Mouse (Mus musculus): ENCODE data around the gene Stoml2. TPM values are rescaled to one million over a fixed set of nuclear protein-coding genes. Genes with fewer than 3 reads are reported as not detected.
"Not testable (repeated sequence)": the region's sequence is repeated elsewhere in the genome, so short reads cannot be mapped to it uniquely, and the experiment has no call there.

Stoml2 gene
- total and polyA plus RNA-seq, 2 experiments from 2014 or later = 94.4 to 233 TPM

GRCm38 (mm10) chr4:43005765-43006164 lies 25.7 kb downstream of the Stoml2 start:
- peaks cover 5% of the 10 kb centered on the region; the same call in 1 of the 2 replicates for H3K4me1 ChIP-seq (ENCODE audit: insufficient read depth)

GRCm38 (mm10) chr4:43004951-43005350 lies 26.6 kb downstream of the Stoml2 start:
- no peaks in the 10 kb centered on the region for H3K27me3 ChIP-seq (ENCODE audit: insufficient read depth, low read length)
- no peak overlapping the region for H3K27ac ChIP-seq (ENCODE audit: low read depth, low read length)
- DNase-seq = no peak
- ATAC-seq = no peak
- no peak overlapping the region for H3K9ac ChIP-seq
- 95% methylated on average over 3 of the region's 3 CpGs for WGBS
- no peak overlapping the region for H3K4me3 ChIP-seq (ENCODE audit: low read depth, low read length)
- no peak overlapping the region for H3K4me2 ChIP-seq (ENCODE audit: low read depth)
- H3K9me3 ChIP-seq (ENCODE audit: low read length) = no peaks in the 10 kb centered on the region
- peaks cover 8% of the 10 kb centered on the region; the same call in 1 of the 2 replicates for H3K36me3 ChIP-seq (ENCODE audit: insufficient read depth)
- TF ChIP-seq CTCF (IDR thresholded peaks at IDR 0.05; ENCODE audit: low read depth) = no peak
- H3K4me1 ChIP-seq (ENCODE audit: insufficient read depth) = peaks cover 4% of the 10 kb centered on the region; the same call in 1 of the 2 replicates

More at GRCm38 (mm10) chr4:43005765-43006164, 25.7 kb downstream of the Stoml2 start:
- TF ChIP-seq CTCF (IDR thresholded peaks at IDR 0.05; ENCODE audit: low read depth) = peak; percentile 56
- ATAC-seq (no peak), DNase-seq (peak; percentile 6)
- 53% methylated on average over 2 of the region's 2 CpGs for WGBS
- H3K27ac ChIP-seq (ENCODE audit: low read depth, low read length) = no peak overlapping the region
- no peaks in the 10 kb centered on the region for H3K27me3 ChIP-seq (ENCODE audit: insufficient read depth, low read length)
- H3K4me2 ChIP-seq (ENCODE audit: low read depth) = no peak overlapping the region
- peaks cover 8% of the 10 kb centered on the region; the same call in 1 of the 2 replicates for H3K36me3 ChIP-seq (ENCODE audit: insufficient read depth)
- H3K4me3 ChIP-seq (ENCODE audit: low read depth, low read length) = no peak overlapping the region
- no peak overlapping the region for H3K9ac ChIP-seq
- H3K9me3 ChIP-seq (ENCODE audit: low read length) = no peaks in the 10 kb centered on the region

- no peak for TF ChIP-seq CTCF (IDR thresholded peaks at IDR 0.05; ENCODE audit: low read depth)
- H3K27me3 ChIP-seq (ENCODE audit: insufficient read depth, low read length) = no peaks in the 10 kb centered on the region
- H3K9me3 ChIP-seq (ENCODE audit: low read length) = no peaks in the 10 kb centered on the region
- H3K4me1 ChIP-seq (ENCODE audit: insufficient read depth) = peaks cover 12% of the 10 kb centered on the region
- no peak overlapping the region for H3K27ac ChIP-seq (ENCODE audit: low read depth, low read length)
- peaks cover 8% of the 10 kb centered on the region; the same call in 1 of the 2 replicates for H3K36me3 ChIP-seq (ENCODE audit: insufficient read depth)
- ATAC-seq = no peak
- no peak overlapping the region for H3K4me2 ChIP-seq (ENCODE audit: low read depth)
- no peak overlapping the region for H3K9ac ChIP-seq
- H3K4me3 ChIP-seq (ENCODE audit: low read depth, low read length) = no peak overlapping the region
- DNase-seq = no peak
- 77% methylated on average over 12 of the region's 12 CpGs for WGBS
These were observed 28.6 kb downstream of the Stoml2 start for GRCm38 (mm10) chr4:43002756-43003439.

GRCm38 (mm10) chr4:43001272-43001671 lies 30.2 kb downstream of the Stoml2 start:
- 81% methylated on average over 2 of the region's 2 CpGs for WGBS
- no peak overlapping the region for H3K4me2 ChIP-seq (ENCODE audit: low read depth)

GRCm38 (mm10) chr4:43000141-43000986 lies 31.1 kb downstream of the Stoml2 start, which contains the start of gene Vcp:
TSS of gene Vcp (minus strand) at chr4:43000507.
- not testable (repeated sequence) for H3K9me3 ChIP-seq (ENCODE audit: low read length); H3K36me3 ChIP-seq (ENCODE audit: insufficient read depth); H3K27me3 ChIP-seq (ENCODE audit: insufficient read depth, low read length)
- under 1% methylated on average over 47 of the region's 56 CpGs for WGBS
- H3K27ac ChIP-seq (ENCODE audit: low read depth, low read length) = peak within 1 kb of the TSS; percentile 98
- peak within 1 kb of the TSS; percentile 58 for H3K4me2 ChIP-seq (ENCODE audit: low read depth)
- peak; percentile 100 for DNase-seq
- H3K4me1 ChIP-seq (ENCODE audit: insufficient read depth) = peaks cover 18% of the 10 kb centered on the region
- ATAC-seq = peak; percentile 98
- H3K9ac ChIP-seq = peak within 1 kb of the TSS; percentile 97
- H3K4me3 ChIP-seq (ENCODE audit: low read depth, low read length) = peak within 1 kb of the TSS; percentile 82

More at GRCm38 (mm10) chr4:43001272-43001671, 30.2 kb downstream of the Stoml2 start:
- TF ChIP-seq CTCF (IDR thresholded peaks at IDR 0.05; ENCODE audit: low read depth) = no peak
- no peak for ATAC-seq
- Histone ChIP-seq H3K4me3 (ENCODE audit: low read depth, low read length) (no peak overlapping the region), H3K9ac (no peak overlapping the region), H3K36me3 (ENCODE audit: insufficient read depth) (peaks cover 8% of the 10 kb centered on the region; the same call in 1 of the 2 replicates), H3K27me3 (ENCODE audit: insufficient read depth, low read length) (no peaks in the 10 kb centered on the region), H3K9me3 (ENCODE audit: low read length) (no peaks in the 10 kb centered on the region), H3K27ac (ENCODE audit: low read depth, low read length) (peak overlapping the region; percentile 76), H3K4me1 (ENCODE audit: insufficient read depth) (peaks cover 18% of the 10 kb centered on the region)
- no peak for DNase-seq

- ATAC-seq (peak; percentile 44), DNase-seq (peak; percentile 80)
- no peak; the same call in 1 of the 2 replicates for TF ChIP-seq CTCF (IDR thresholded peaks at IDR 0.05; ENCODE audit: low read depth)
- no peaks in the 10 kb centered on the region for H3K27me3 ChIP-seq (ENCODE audit: insufficient read depth, low read length)
- peaks cover 18% of the 10 kb centered on the region for H3K4me1 ChIP-seq (ENCODE audit: insufficient read depth)
- H3K4me2 ChIP-seq (ENCODE audit: low read depth) = peak overlapping the region; percentile 58
- 3% methylated on average over 45 of the region's 51 CpGs for WGBS
- peak overlapping the region; percentile 98 for H3K27ac ChIP-seq (ENCODE audit: low read depth, low read length)
- H3K4me3 ChIP-seq (ENCODE audit: low read depth, low read length) = peak overlapping the region; percentile 82
- peak overlapping the region; percentile 97 for H3K9ac ChIP-seq
- H3K9me3 ChIP-seq (ENCODE audit: low read length) = no peaks in the 10 kb centered on the region
- peaks cover 14% of the 10 kb centered on the region; the same call in 1 of the 2 replicates for H3K36me3 ChIP-seq (ENCODE audit: insufficient read depth)
These were observed 31.9 kb downstream of the Stoml2 start for GRCm38 (mm10) chr4:42999451-43000140.
